8 mouse cellular contexts compared by ENCODE assay signal in genomic region chr1:181839746-181840366, GRCm38 (mm10). TPM values are rescaled to one million over a fixed set of nuclear protein-coding genes. Genes with fewer than 3 reads are reported as not detected.
DNase-seq lines count a peak whose midpoint lies in the region; ATAC-seq and TF ChIP-seq lines count a peak whose summit lies in the region.

No protein-coding gene starts in this region.

- WGBS in lung, embryonic 14.5 days = 6% methylated on average over 6 of the region's 6 CpGs
- 12% methylated on average over 6 of the region's 6 CpGs for WGBS in forebrain, embryonic 13.5 days
- 7% methylated on average over 6 of the region's 6 CpGs for WGBS in liver, embryonic 13.5 days (ENCODE audit: insufficient replicate concordance)
- 9% methylated on average over 6 of the region's 6 CpGs for WGBS in stomach, embryonic 15.5 days

- no peak for TF ChIP-seq CTCF in lung, embryonic 14.5 days (IDR thresholded peaks at IDR 0.05; ENCODE audit: low read depth)

- H3K9me3 ChIP-seq in lung, embryonic 14.5 days (ENCODE audit: low read depth, low read length) = no peaks in the 10 kb centered on the region
- H3K9me3 ChIP-seq in forebrain, embryonic 13.5 days (replicated peaks) = no peaks in the 10 kb centered on the region
- H3K9me3 ChIP-seq in liver, embryonic 13.5 days (replicated peaks) = no peaks in the 10 kb centered on the region
- no peaks in the 10 kb centered on the region for H3K9me3 ChIP-seq in stomach, embryonic 15.5 days

- ATAC-seq in lung, embryonic 14.5 days (ENCODE audit: insufficient read depth) = no peak
- ATAC-seq in forebrain, embryonic 13.5 days = no peak
- ATAC-seq in liver, embryonic 13.5 days (ENCODE audit: low read depth) = no peak
- no peak for ATAC-seq in stomach, embryonic 15.5 days (ENCODE audit: insufficient read depth, low FRiP score, low read depth)

- DNase-seq in lung, embryonic 14.5 days = peak; percentile 23
- no peak for DNase-seq in lung, postnatal 14 days
- DNase-seq in liver, embryonic 13.5 days = peak; percentile 10
- DNase-seq in frontal cortex, postnatal 25 days (ENCODE audit: low spot score in 2 of 2) = no peak
- DNase-seq in gastrocnemius, adult 18-20 months (ENCODE audit: low spot score) = no peak
- no peak for DNase-seq in c-Kit-positive CD71-positive TER-119-positive erythroid progenitor cells, embryonic 14.5 days (ENCODE audit: low spot score)

- H3K27me3 ChIP-seq in lung, embryonic 14.5 days (ENCODE audit: insufficient read depth, low read length) = no peaks in the 10 kb centered on the region
- no peaks in the 10 kb centered on the region for H3K27me3 ChIP-seq in forebrain, embryonic 13.5 days
- no peaks in the 10 kb centered on the region for H3K27me3 ChIP-seq in liver, embryonic 13.5 days
- H3K27me3 ChIP-seq in stomach, embryonic 15.5 days (replicated peaks) = no peaks in the 10 kb centered on the region

- peak overlapping the region; percentile 88 for H3K9ac ChIP-seq in lung, embryonic 14.5 days
- peak overlapping the region; percentile 90 for H3K9ac ChIP-seq in forebrain, embryonic 13.5 days
- peak overlapping the region; percentile 99 for H3K9ac ChIP-seq in liver, embryonic 13.5 days
- H3K9ac ChIP-seq in stomach, embryonic 15.5 days = peak overlapping the region; percentile 12; the same call in 1 of the 2 replicates

- H3K36me3 ChIP-seq in lung, embryonic 14.5 days (ENCODE audit: insufficient read depth) = peaks cover 29% of the 10 kb centered on the region
- peaks cover 28% of the 10 kb centered on the region for H3K36me3 ChIP-seq in forebrain, embryonic 13.5 days (ENCODE audit: poor library complexity, severe bottlenecking)
- peaks cover 51% of the 10 kb centered on the region for H3K36me3 ChIP-seq in liver, embryonic 13.5 days
- H3K36me3 ChIP-seq in stomach, embryonic 15.5 days = peaks cover 19% of the 10 kb centered on the region

- no peak overlapping the region for H3K27ac ChIP-seq in lung, embryonic 14.5 days (ENCODE audit: low read depth)
- no peak overlapping the region for H3K27ac ChIP-seq in forebrain, embryonic 13.5 days
- peak overlapping the region; percentile 61 for H3K27ac ChIP-seq in liver, embryonic 13.5 days
- H3K27ac ChIP-seq in stomach, embryonic 15.5 days = 0 out of 2 replicates have a peak overlapping the region, but pooled peaks have one; percentile 3

- peak overlapping the region; percentile 82 for H3K4me2 ChIP-seq in lung, embryonic 14.5 days
- peak overlapping the region; percentile 75 for H3K4me2 ChIP-seq in forebrain, embryonic 13.5 days
- peak overlapping the region; percentile 74 for H3K4me2 ChIP-seq in liver, embryonic 13.5 days
- peak overlapping the region; percentile 78 for H3K4me2 ChIP-seq in stomach, embryonic 15.5 days

- H3K4me1 ChIP-seq in lung, embryonic 14.5 days (ENCODE audit: insufficient read depth) = peaks cover 21% of the 10 kb centered on the region
- peaks cover 38% of the 10 kb centered on the region for H3K4me1 ChIP-seq in forebrain, embryonic 13.5 days
- peaks cover 47% of the 10 kb centered on the region for H3K4me1 ChIP-seq in liver, embryonic 13.5 days (replicated peaks)
- H3K4me1 ChIP-seq in stomach, embryonic 15.5 days = peaks cover 11% of the 10 kb centered on the region; the same call in 1 of the 2 replicates

- H3K4me3 ChIP-seq in lung, embryonic 14.5 days (ENCODE audit: low read depth, low read length) = peak overlapping the region; percentile 89
- peak overlapping the region; percentile 71 for H3K4me3 ChIP-seq in forebrain, embryonic 13.5 days
- peak overlapping the region; percentile 97 for H3K4me3 ChIP-seq in liver, embryonic 13.5 days (replicated peaks)
- H3K4me3 ChIP-seq in stomach, embryonic 15.5 days (replicated peaks) = peak overlapping the region; percentile 21

RNA-seq across cellular contexts. Expression of gene Lbr, which starts 3.0 kb away (rescaled TPM):
- 137 and 141 TPM in 2 replicates for polyA plus RNA-seq in lung, embryonic 14.5 days (2014; fragmentation: Nextera tagmentation; extraction: Ambion mirVana)
- polyA plus RNA-seq in forebrain, embryonic 13.5 days (2015; fragmentation: Nextera tagmentation; extraction: Ambion mirVana) = 93.6 and 102 TPM in 2 replicates
- 247 and 315 TPM in 2 replicates for polyA plus RNA-seq in liver, embryonic 13.5 days (2015; fragmentation: Nextera tagmentation; extraction: Ambion mirVana)
- 127 and 133 TPM in 2 replicates for polyA plus RNA-seq in stomach, embryonic 15.5 days (2015; fragmentation: Nextera tagmentation; extraction: Ambion mirVana)
- total RNA-seq in gastrocnemius, adult 18-20 months (2021) = 10 to 100 TPM; 20.7 to 24.4 TPM

Comparison
In these comparisons a context has a peak if more than half of its experiments do, and no peak if none do; other contexts are left out.
1. DNase-seq: peak in lung, embryonic 14.5 days (single experiment) and liver, embryonic 13.5 days (single experiment); none in lung, postnatal 14 days (single experiment), frontal cortex, postnatal 25 days (0 of 2), gastrocnemius, adult 18-20 months (single experiment) and c-Kit-positive CD71-positive TER-119-positive erythroid progenitor cells, embryonic 14.5 days (single experiment).
2. H3K27ac ChIP-seq: peak in liver, embryonic 13.5 days (single experiment) and stomach, embryonic 15.5 days (single experiment); none in lung, embryonic 14.5 days (single experiment) and forebrain, embryonic 13.5 days (single experiment).
3. H3K4me3 ChIP-seq: peak in every context shown above with its lines; median percentile 97 in liver, embryonic 13.5 days; 89 in lung, embryonic 14.5 days; 71 in forebrain, embryonic 13.5 days; 21 in stomach, embryonic 15.5 days.
4. H3K9ac ChIP-seq: peak in every context shown above with its lines; median percentile 99 in liver, embryonic 13.5 days; 90 in forebrain, embryonic 13.5 days; 88 in lung, embryonic 14.5 days; 12 in stomach, embryonic 15.5 days.
5. Peak in every context shown above with its lines, with median percentiles within 50 percentile points of each other: H3K4me2 ChIP-seq.